Mouse (Mus musculus) c-Kit-negative CD71-positive TER-119-positive erythroid progenitor cells, embryonic 14.5 days (primary cell): ENCODE results near the gene Crtap.

ENCODE experiments used
- DNase-seq: peaks from one replicate; pipeline ENCODE4 v3.0.0-alpha.2; 2013; ENCODE audit warnings: low read depth, low spot score

Gene Crtap

GRCm38 (mm10) chr9:114326011-114326748, 64.3 kb downstream of the Crtap start:
- no peak for DNase-seq
